Mouse (Mus musculus) olfactory bulb, adult 2 months (tissue): ENCODE results near the gene Stambp. TPM values are rescaled to one million over a fixed set of nuclear protein-coding genes. Genes with fewer than 3 reads are reported as not detected.

ENCODE experiments used
- H3K27ac ChIP-seq: fragments of 200-500 bp; 2 replicates; pipeline ENCODE4 v1.5.1; 2012; ENCODE audit warnings: low read depth, low read length; ENCODE audit not compliant: insufficient read depth
- H3K4me1 ChIP-seq: fragments of 200-500 bp; 2 replicates; pipeline ENCODE4 v1.6.1; 2012; ENCODE audit warnings: low read length; ENCODE audit not compliant: control insufficient read depth, insufficient read depth
- H3K4me3 ChIP-seq: fragments of 200-500 bp; 2 replicates; pipeline ENCODE4 v1.5.1; 2012; ENCODE audit warnings: mild to moderate bottlenecking, low read depth, low read length, moderate library complexity; ENCODE audit not compliant: insufficient read depth
- CTCF ChIP-seq: fragments of 200-500 bp; IDR thresholded peaks from 2 replicates; pipeline ENCODE4 v1.5.1; 2012; ENCODE audit warnings: low read depth, mild to moderate bottlenecking, low read length, moderate library complexity; ENCODE audit not compliant: insufficient read depth
- POLR2A ChIP-seq: fragments of 200-500 bp; IDR thresholded peaks from 2 replicates; pipeline ENCODE4 v1.6.1; 2012; ENCODE audit warnings: mild to moderate bottlenecking, low read depth, low read length, moderate library complexity; ENCODE audit not compliant: insufficient read depth
- WGBS: fragments of 180-500 bp; shearing (Covaris S2); methylation state at CpG from one replicate; pipeline ENCODE4 v1.1.7; 2018; 5-methylcytosine and 5-hydroxymethylcytosine counted together
- polyA plus RNA-seq: library from polyadenylated mRNA; stranded (reverse); fragments of >200 nt; gene quantifications from 2 replicates; pipeline ENCODE4 v1.2.4, GENCODE M21; 2012; ENCODE audit warnings: low replicate concordance; ENCODE audit not compliant: missing spikeins, insufficient read depth, insufficient read length

Stambp gene
- polyA plus RNA-seq, 1 experiment: not detected

GRCm38 (mm10) chr6:83536795-83537059 lies 35.8 kb downstream of the Stambp start:
- no peak overlapping the region for H3K27ac ChIP-seq
- no peak for TF ChIP-seq CTCF
- TF ChIP-seq POLR2A: no peak
- WGBS: 60% methylated on average over 6 of the region's 6 CpGs
- peaks cover 4% of the 10 kb centered on the region; the same call in 1 of the 2 replicates for H3K4me1 ChIP-seq
- no peak overlapping the region for H3K4me3 ChIP-seq

- Histone ChIP-seq H3K4me1 (peaks cover 3% of the 10 kb centered on the region; the same call in 1 of the 2 replicates), H3K4me3 (no peak within 1 kb of the TSS), H3K27ac (no peak within 1 kb of the TSS)
- TF ChIP-seq POLR2A: no peak
- TF ChIP-seq CTCF: no peak
- WGBS: 75% methylated on average over 12 of the region's 12 CpGs
Measured at GRCm38 (mm10) chr6:83536028-83536794, 36.3 kb downstream of the Stambp start, which contains the start of gene Actg2. Gene Actg2 (minus strand): TSS chr6:83536265.

GRCm38 (mm10) chr6:83532608-83533007 lies 39.9 kb downstream of the Stambp start:
- H3K4me3 ChIP-seq: no peak overlapping the region
- no peak for TF ChIP-seq POLR2A
- TF ChIP-seq CTCF: no peak
- H3K4me1 ChIP-seq: no peaks in the 10 kb centered on the region
- WGBS: 91% methylated on average over 2 of the region's 2 CpGs
- H3K27ac ChIP-seq: no peak overlapping the region

- H3K4me3 ChIP-seq: no peak overlapping the region
- H3K27ac ChIP-seq: no peak overlapping the region
- TF ChIP-seq POLR2A (no peak), CTCF (no peak)
- H3K4me1 ChIP-seq: no peaks in the 10 kb centered on the region
- WGBS: 68% methylated on average over 6 of the region's 6 CpGs
Measured at GRCm38 (mm10) chr6:83523194-83523593, 49.3 kb downstream of the Stambp start.

DNA sequence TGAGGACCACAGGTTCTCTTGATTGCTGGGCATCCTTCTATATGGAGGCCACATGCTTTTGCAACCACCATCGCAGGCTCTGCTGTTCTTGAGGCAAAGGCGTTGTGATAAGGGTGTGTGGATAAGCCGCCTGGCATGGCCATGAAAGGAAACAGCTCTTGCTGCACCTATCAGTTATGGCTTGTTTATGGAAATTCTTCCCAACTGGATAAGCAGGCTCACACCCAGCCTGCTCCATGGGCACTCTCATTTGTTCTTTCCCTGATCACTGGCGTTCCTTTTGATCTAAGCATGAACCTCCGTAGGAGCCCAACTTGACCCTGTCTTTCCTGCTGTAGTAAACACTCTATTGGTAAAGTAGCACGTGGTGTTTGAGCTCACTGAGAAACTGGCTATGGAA lies 50.7 kb downstream of the Stambp start:
- WGBS: 74% methylated on average over 6 of the region's 6 CpGs
- Histone ChIP-seq H3K4me1 (no peaks in the 10 kb centered on the region), H3K27ac (no peak overlapping the region), H3K4me3 (no peak overlapping the region)
- TF ChIP-seq CTCF (no peak), POLR2A (no peak)

GRCm38 (mm10) chr6:83518637-83519036 lies 53.9 kb downstream of the Stambp start:
- Histone ChIP-seq H3K27ac (no peak overlapping the region), H3K4me3 (no peak overlapping the region), H3K4me1 (no peaks in the 10 kb centered on the region)
- WGBS: 78% methylated on average over 3 of the region's 3 CpGs
- TF ChIP-seq CTCF (no peak), POLR2A (no peak)

GRCm38 (mm10) chr6:83515172-83515571 lies 57.4 kb downstream of the Stambp start:
- Histone ChIP-seq H3K4me3 (no peak overlapping the region), H3K27ac (no peak overlapping the region), H3K4me1 (no peaks in the 10 kb centered on the region)
- 62% methylated on average over 3 of the region's 3 CpGs for WGBS
- TF ChIP-seq CTCF: no peak
- no peak for TF ChIP-seq POLR2A

DNA sequence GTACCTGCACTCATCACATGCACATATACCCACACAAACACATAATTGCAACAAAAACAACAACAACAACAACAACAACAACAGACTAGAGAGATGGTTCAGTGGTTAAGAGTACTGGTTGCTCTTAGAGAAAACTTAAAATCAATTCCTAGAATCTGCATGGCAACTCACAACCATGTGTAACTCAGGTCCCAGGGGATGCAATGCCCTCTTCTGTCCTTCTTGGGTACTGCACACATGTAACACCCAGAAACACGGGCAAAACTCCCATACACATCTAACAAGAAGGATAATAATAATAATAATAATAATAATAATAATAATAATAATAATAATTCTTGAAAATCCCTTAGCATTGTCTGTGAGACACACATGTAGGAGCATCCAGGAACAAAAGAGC lies 60.0 kb downstream of the Stambp start:
- TF ChIP-seq CTCF (no peak), POLR2A (no peak)
- WGBS: 9% methylated on average over 1 of the region's 1 CpGs
- Histone ChIP-seq H3K4me1 (no peaks in the 10 kb centered on the region), H3K4me3 (no peak overlapping the region), H3K27ac (no peak overlapping the region)

- WGBS: 49% methylated on average over 2 of the region's 2 CpGs
Measured at GRCm38 (mm10) chr6:83510210-83510609, 62.3 kb downstream of the Stambp start.

More at GRCm38 (mm10) chr6:83510210-83510609, 62.3 kb downstream of the Stambp start:
- H3K27ac ChIP-seq: no peak overlapping the region
- H3K4me3 ChIP-seq: no peak overlapping the region
- TF ChIP-seq CTCF (no peak), POLR2A (no peak)
- H3K4me1 ChIP-seq: peaks cover under 1% of the 10 kb centered on the region; the same call in 1 of the 2 replicates
